Comparison of ENCODE assay signal across 9 mouse cellular contexts in the genomic region with DNA sequence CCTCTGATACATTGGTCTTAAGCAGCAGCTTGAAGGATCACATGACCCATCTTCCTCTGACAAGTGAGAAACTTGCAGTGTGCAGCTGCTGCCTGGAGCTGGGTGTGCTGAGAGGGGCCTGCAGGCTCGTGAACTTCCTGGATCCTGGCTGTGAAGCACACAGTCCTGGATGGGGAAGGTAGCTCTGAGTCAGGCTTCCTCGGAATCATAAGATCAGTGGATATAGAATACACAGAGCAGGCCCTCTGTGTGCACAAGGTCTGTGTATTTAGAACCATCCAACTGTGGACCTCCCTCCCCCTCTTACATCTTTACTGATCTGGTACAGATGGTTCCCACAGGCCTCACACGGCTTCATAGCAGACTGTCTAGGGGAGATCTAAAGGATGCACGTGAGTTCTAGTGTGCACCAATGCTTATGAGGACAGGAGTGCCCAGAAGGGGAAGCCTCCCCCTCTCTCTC.
DNase-seq lines count a peak whose midpoint lies in the region; ATAC-seq lines count a peak whose summit lies in the region.
"Had no signal": no experiment of that assay in that cellular context is flagged by ENCODE, and none has a peak within 500 bp of the region (broad histone marks: within the 10 kb centered on the region; RNA-seq: fewer than 3 reads in every experiment).

No protein-coding gene starts in this region.

- intact Hi-C loops in left cerebral cortex, postnatal 14 days (cut with DNase I), result no loop called here

- no peak overlapping the region for H3K4me3 ChIP-seq in kidney, embryonic 14.5 days (ENCODE audit: low read length)
- H3K4me3 ChIP-seq in embryonic facial prominence, embryonic 10.5 days, result no peak overlapping the region
- H3K4me3 ChIP-seq: liver, embryonic 13.5 days had no signal

- H3K36me3 ChIP-seq in kidney, embryonic 14.5 days (ENCODE audit: control insufficient read depth, insufficient read depth, low read length), result no peaks in the 10 kb centered on the region
- 0 out of 2 replicates have a peak, but pooled peaks cover 3% of the 10 kb centered on the region for H3K36me3 ChIP-seq in embryonic facial prominence, embryonic 10.5 days (replicated peaks)
- H3K36me3 ChIP-seq: liver, embryonic 13.5 days had no signal

- peak overlapping the region; percentile 38; the same call in 1 of the 2 replicates for H3K27ac ChIP-seq in kidney, embryonic 14.5 days (ENCODE audit: low read depth, low read length)
- H3K27ac ChIP-seq in embryonic facial prominence, embryonic 10.5 days (replicated peaks), result peak overlapping the region; percentile 72
- H3K27ac ChIP-seq: liver, embryonic 13.5 days had no signal

- 5% methylated on average over 4 of the region's 4 CpGs for WGBS in kidney, embryonic 14.5 days
- 23% methylated on average over 4 of the region's 4 CpGs for WGBS in embryonic facial prominence, embryonic 10.5 days

- 0 out of 2 replicates have a peak, but pooled peaks cover 4% of the 10 kb centered on the region for H3K4me1 ChIP-seq in kidney, embryonic 14.5 days (ENCODE audit: control insufficient read depth, insufficient read depth, low read length)
- H3K4me1 ChIP-seq in embryonic facial prominence, embryonic 10.5 days, result peaks cover 60% of the 10 kb centered on the region
- H3K4me1 ChIP-seq: liver, embryonic 13.5 days had no signal

- no peak overlapping the region for H3K4me2 ChIP-seq in kidney, embryonic 14.5 days (replicated peaks; ENCODE audit: low read depth, low read length)
- H3K4me2 ChIP-seq: liver, embryonic 13.5 days had no signal

- DNase-seq in kidney, adult 8-10 months, result no peak
- peak; percentile 51 for DNase-seq in embryonic facial prominence, embryonic 10.5 days (ENCODE audit: low spot score)
- DNase-seq in left cerebral cortex, postnatal 14 days (ENCODE audit: low spot score in 2 of 2), result peak; percentile 45 to 79
- DNase-seq in right cerebral cortex, postnatal 25 days, result peak; percentile 33
- no peak for DNase-seq in cerebellum, postnatal 36 days
- DNase-seq in Muller cell, postnatal 12 days (ENCODE audit: inconsistent ontology term), result no peak
- no peak for DNase-seq in ovary, adult 18-20 months (ENCODE audit: low spot score)
- DNase-seq: liver, embryonic 13.5 days had no signal

- ATAC-seq in kidney, embryonic 14.5 days (ENCODE audit: low FRiP score, low TSS enrichment), result 0 out of 2 replicates have a peak, but pooled peaks have one; percentile 36

- H3K9me3 ChIP-seq in kidney, embryonic 14.5 days (ENCODE audit: control insufficient read depth, low read length), result no peaks in the 10 kb centered on the region
- no peaks in the 10 kb centered on the region for H3K9me3 ChIP-seq in embryonic facial prominence, embryonic 10.5 days
- H3K9me3 ChIP-seq: liver, embryonic 13.5 days had no signal

- no peak overlapping the region for H3K9ac ChIP-seq in kidney, embryonic 14.5 days (ENCODE audit: low read depth, low read length)
- H3K9ac ChIP-seq: liver, embryonic 13.5 days had no signal

- peaks cover 11% of the 10 kb centered on the region; the same call in 1 of the 2 replicates for H3K27me3 ChIP-seq in kidney, embryonic 14.5 days (ENCODE audit: control insufficient read depth, insufficient read depth, low read length)
- no peaks in the 10 kb centered on the region for H3K27me3 ChIP-seq in embryonic facial prominence, embryonic 10.5 days (replicated peaks; ENCODE audit: low read depth, poor library complexity, severe bottlenecking)

Comparison
In these comparisons a context has a peak if more than half of its experiments do, and no peak if none do; other contexts are left out.
1. DNase-seq: peak in embryonic facial prominence, embryonic 10.5 days (single experiment), left cerebral cortex, postnatal 14 days (2 of 2) and right cerebral cortex, postnatal 25 days (single experiment); none in kidney, adult 8-10 months (0 of 2), cerebellum, postnatal 36 days (0 of 2), Muller cell, postnatal 12 days (single experiment) and ovary, adult 18-20 months (single experiment).